Mouse (Mus musculus) limb, embryonic 13.5 days (tissue): Measurements from ENCODE around the gene Cbr3. TPM values are rescaled to one million over a fixed set of nuclear protein-coding genes. Genes with fewer than 3 reads are reported as not detected.
"Not testable (repeated sequence)": the region's sequence is repeated elsewhere in the genome, so short reads cannot be mapped to it uniquely, and the experiment has no call there.

Source experiments
- ATAC-seq: fragments of 200-750 bp; cut with Nextera tagmentation; 2 replicates; pipeline ENCODE4 v1.8.0; 2017; ENCODE audit warnings: low read depth, moderate number of reproducible peaks, moderate TSS enrichment; ENCODE audit not compliant: low FRiP score
- H3K27ac ChIP-seq: fragments of 300-500 bp; sonication (generic); 2 replicates; pipeline ENCODE4 v1.5.1; 2015; ENCODE audit warnings: inconsistent platforms, mild to moderate bottlenecking, moderate library complexity
- H3K27me3 ChIP-seq: fragments of 300-500 bp; sonication (generic); 2 replicates; pipeline ENCODE4 v1.6.1; 2015; ENCODE audit warnings: mild to moderate bottlenecking, inconsistent platforms
- H3K36me3 ChIP-seq: fragments of 300-500 bp; sonication (generic); 2 replicates; pipeline ENCODE4 v1.6.1; 2015; ENCODE audit warnings: inconsistent platforms, mild to moderate bottlenecking, moderate library complexity
- H3K4me1 ChIP-seq: fragments of 300-500 bp; sonication (generic); 2 replicates; pipeline ENCODE4 v1.6.1; 2015; ENCODE audit warnings: inconsistent platforms
- H3K4me2 ChIP-seq: fragments of 300-500 bp; sonication (generic); replicated peaks from 2 replicates; pipeline ENCODE4 v1.6.1; 2015; ENCODE audit warnings: inconsistent platforms, mild to moderate bottlenecking, moderate library complexity
- H3K4me3 ChIP-seq: fragments of 300-500 bp; sonication (generic); 2 replicates; pipeline ENCODE4 v1.5.1; 2015; ENCODE audit warnings: moderate library complexity, mild to moderate bottlenecking, inconsistent platforms
- H3K9ac ChIP-seq: fragments of 300-500 bp; sonication (generic); 2 replicates; pipeline ENCODE4 v1.6.1; 2015; ENCODE audit warnings: mild to moderate bottlenecking, inconsistent platforms
- H3K9me3 ChIP-seq: fragments of 300-500 bp; sonication (generic); 2 replicates; pipeline ENCODE4 v1.6.1; 2016; ENCODE audit warnings: inconsistent platforms
- WGBS: fragments of 180-500 bp; shearing (Covaris S2); methylation state at CpG from one replicate; pipeline ENCODE4 v1.1.7; 2015; 5-methylcytosine and 5-hydroxymethylcytosine counted together
- polyA plus RNA-seq: library from polyadenylated mRNA; unstranded; fragments of >200 nt; fragmentation: Nextera tagmentation; extraction: Ambion mirVana; gene quantifications from 2 replicates; pipeline ENCODE4 v1.2.1, GENCODE M21; 2015

Cbr3 gene
- polyA plus RNA-seq, 1 experiment from 2014 or later, result 3.2 TPM

DNA sequence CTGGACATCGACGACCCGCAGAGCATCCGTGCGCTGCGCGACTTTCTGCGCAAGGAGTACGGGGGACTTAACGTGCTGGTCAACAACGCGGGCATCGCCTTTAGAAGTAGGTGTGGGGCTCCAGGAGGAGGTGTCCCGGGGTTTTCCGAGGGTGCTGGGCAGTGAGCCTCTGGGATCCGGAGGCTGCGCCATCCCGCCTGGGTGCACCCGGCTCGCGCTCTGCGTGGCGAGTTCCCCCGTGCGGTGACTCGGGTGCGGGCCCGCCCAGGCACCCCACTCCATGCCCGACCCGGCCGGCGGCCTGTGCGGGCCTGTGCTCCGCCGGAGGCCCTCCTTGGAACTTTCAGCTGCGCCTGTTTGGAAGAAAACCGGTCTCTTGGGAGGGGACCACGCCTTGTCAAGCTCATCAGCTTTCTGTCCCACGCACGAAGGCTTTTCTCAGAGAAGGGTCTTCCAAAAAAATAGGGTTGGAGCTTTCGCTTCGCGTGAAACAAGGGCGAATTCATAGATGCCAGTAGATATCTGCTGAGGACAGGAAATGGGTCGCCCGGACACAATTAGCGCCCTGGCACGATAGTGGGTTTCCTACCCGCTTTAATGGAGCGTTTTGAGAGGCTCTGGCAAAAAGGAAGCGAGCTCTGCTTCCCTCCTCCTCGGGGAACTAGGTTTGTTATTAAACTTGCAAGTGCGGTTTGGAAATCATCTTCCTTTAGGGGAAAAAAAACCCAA is 657 bp downstream of the Cbr3 start:
- peak overlapping the region; percentile 55 for H3K4me3 ChIP-seq
- peak overlapping the region; percentile 67 for H3K9ac ChIP-seq
- peak overlapping the region; percentile 95 for H3K4me2 ChIP-seq
- H3K9me3 ChIP-seq, result no peaks in the 10 kb centered on the region
- ATAC-seq, result 0 out of 2 replicates have a peak, but pooled peaks have one; percentile 21
- H3K4me1 ChIP-seq, result peaks cover 21% of the 10 kb centered on the region
- H3K36me3 ChIP-seq, result no peaks in the 10 kb centered on the region
- no peak overlapping the region for H3K27ac ChIP-seq
- peaks cover 62% of the 10 kb centered on the region for H3K27me3 ChIP-seq
- WGBS, result under 1% methylated on average over 53 of the region's 53 CpGs

DNA sequence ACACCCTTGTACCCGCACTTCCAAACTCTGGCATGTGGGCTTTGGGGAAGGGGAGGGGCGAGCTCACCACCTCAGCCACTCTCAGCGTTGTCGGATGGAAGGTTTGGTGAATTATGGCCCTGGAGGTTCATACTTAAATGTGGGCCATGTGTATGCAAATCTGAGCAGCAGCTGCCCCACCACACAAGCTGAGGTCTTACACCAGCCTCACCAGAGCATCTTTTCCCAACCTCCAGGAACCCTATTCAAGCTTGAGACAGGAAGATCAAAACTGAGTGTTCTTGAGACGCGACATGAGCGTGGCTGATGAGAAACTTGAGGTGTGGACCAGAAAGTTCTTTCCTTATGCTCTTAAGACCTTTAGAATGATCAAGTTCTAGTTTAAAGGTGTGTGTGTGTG is 1.4 kb downstream of the Cbr3 start:
- ATAC-seq, result no peak
- Histone ChIP-seq H3K9ac (no peak overlapping the region), H3K36me3 (no peaks in the 10 kb centered on the region), H3K27me3 (peaks cover 55% of the 10 kb centered on the region), H3K27ac (no peak overlapping the region), H3K4me1 (peaks cover 21% of the 10 kb centered on the region), H3K9me3 (no peaks in the 10 kb centered on the region), H3K4me3 (peak overlapping the region; percentile 55), H3K4me2 (peak overlapping the region; percentile 95)
- WGBS, result 31% methylated on average over 7 of the region's 7 CpGs

GRCm38 (mm10) chr16:93685783-93686182 is 2.8 kb downstream of the Cbr3 start:
- ATAC-seq, H3K4me2 ChIP-seq, H3K9ac ChIP-seq, H3K4me3 ChIP-seq, H3K27ac ChIP-seq, H3K9me3 ChIP-seq, H3K36me3 ChIP-seq: not testable (repeated sequence)
- Histone ChIP-seq H3K27me3 (peaks cover 52% of the 10 kb centered on the region), H3K4me1 (peaks cover 21% of the 10 kb centered on the region)
- WGBS, result 87% methylated on average over 3 of the region's 3 CpGs

DNA sequence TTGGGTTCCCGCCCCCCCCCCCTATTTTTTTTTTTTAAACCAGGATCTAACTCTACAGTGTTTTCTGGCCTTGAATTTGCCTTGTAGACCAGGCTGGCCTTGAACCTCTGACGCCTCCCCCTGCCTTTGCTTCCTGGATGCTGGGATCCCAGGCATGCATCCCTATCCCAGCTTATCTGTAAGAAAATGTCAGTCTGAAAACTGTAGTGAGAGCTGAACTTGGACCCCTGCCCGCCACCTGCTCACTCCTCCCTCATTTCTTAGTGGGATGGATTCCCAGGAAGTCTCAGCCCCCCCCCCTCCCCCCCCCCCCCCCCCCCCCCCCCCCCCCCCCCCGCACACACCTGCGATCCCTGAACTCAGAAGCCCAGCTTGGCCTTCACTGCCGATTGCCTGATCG is 3.4 kb downstream of the Cbr3 start:
- WGBS, result 81% methylated on average over 4 of the region's 7 CpGs
- Histone ChIP-seq H3K9me3 (no peaks in the 10 kb centered on the region), H3K4me3 (no peak overlapping the region), H3K4me1 (peaks cover 26% of the 10 kb centered on the region), H3K27ac (no peak overlapping the region), H3K27me3 (peaks cover 52% of the 10 kb centered on the region), H3K36me3 (no peaks in the 10 kb centered on the region), H3K9ac (no peak overlapping the region), H3K4me2 (peak overlapping the region; percentile 42; the same call in 1 of the 2 replicates)
- no peak for ATAC-seq

DNA sequence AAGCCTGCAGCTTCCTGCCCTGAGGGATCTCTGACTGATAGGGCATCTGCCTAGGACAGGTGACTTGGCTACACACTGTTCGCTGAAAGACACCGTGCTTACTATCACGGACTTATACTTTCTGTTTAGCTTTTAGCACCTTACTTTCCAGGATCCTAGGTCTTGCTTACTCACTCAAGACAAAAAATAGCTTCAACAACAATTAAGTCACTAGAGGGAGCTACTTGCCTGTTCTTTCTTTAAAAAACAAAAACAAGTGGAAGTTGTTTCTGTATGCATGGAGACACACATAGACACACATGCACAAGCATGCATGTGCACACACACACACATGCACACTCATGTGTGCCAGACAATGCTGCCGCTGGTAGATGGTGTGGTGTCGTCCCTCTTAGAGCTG is 3.9 kb downstream of the Cbr3 start:
- H3K4me1 ChIP-seq, result peaks cover 28% of the 10 kb centered on the region
- 36% methylated on average over 5 of the region's 5 CpGs for WGBS
- no peak overlapping the region for H3K9ac ChIP-seq
- H3K27me3 ChIP-seq, result peaks cover 48% of the 10 kb centered on the region
- no peaks in the 10 kb centered on the region for H3K9me3 ChIP-seq
- no peak overlapping the region for H3K4me3 ChIP-seq
- peak overlapping the region; percentile 42 for H3K4me2 ChIP-seq
- no peak for ATAC-seq
- no peak overlapping the region for H3K27ac ChIP-seq
- no peaks in the 10 kb centered on the region for H3K36me3 ChIP-seq

GRCm38 (mm10) chr16:93691206-93691841 is 8.3 kb downstream of the Cbr3 start:
- H3K9me3 ChIP-seq, result no peaks in the 10 kb centered on the region
- H3K9ac ChIP-seq, result no peak overlapping the region
- peaks cover 21% of the 10 kb centered on the region for H3K27me3 ChIP-seq
- H3K36me3 ChIP-seq, result no peaks in the 10 kb centered on the region
- no peak overlapping the region for H3K4me3 ChIP-seq
- peaks cover 22% of the 10 kb centered on the region for H3K4me1 ChIP-seq
- H3K27ac ChIP-seq, result no peak overlapping the region
- no peak for ATAC-seq
- WGBS, result 77% methylated on average over 6 of the region's 6 CpGs
- H3K4me2 ChIP-seq, result no peak overlapping the region

DNA sequence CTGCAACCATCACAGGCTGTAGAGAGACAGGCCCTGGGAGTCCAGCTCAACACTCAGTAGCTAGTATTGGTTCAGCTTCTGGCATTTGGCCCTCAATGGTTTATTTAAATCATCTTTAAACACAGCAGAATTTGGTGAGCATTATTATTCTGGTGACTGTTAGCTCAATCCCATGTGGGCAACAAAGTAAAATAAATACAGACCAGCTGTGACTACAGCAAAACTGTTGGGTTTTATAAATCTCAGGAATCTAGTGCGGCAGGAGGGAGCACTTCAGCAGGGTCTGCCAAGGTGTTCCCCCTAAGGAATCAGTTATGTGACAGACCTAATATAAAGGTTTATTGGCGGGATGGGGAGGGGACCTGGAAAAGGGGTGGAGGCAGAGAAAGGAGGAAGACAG is 9.7 kb downstream of the Cbr3 start:
- no peak overlapping the region for H3K4me2 ChIP-seq
- H3K36me3 ChIP-seq, result no peaks in the 10 kb centered on the region
- WGBS, result 12% methylated on average over 2 of the region's 2 CpGs
- peak; percentile 57; the same call in 1 of the 2 replicates for ATAC-seq
- H3K9ac ChIP-seq, result no peak overlapping the region
- no peak overlapping the region for H3K27ac ChIP-seq
- H3K9me3 ChIP-seq, result no peaks in the 10 kb centered on the region
- peaks cover 22% of the 10 kb centered on the region for H3K4me1 ChIP-seq
- no peak overlapping the region for H3K4me3 ChIP-seq
- H3K27me3 ChIP-seq, result peaks cover 21% of the 10 kb centered on the region

DNA sequence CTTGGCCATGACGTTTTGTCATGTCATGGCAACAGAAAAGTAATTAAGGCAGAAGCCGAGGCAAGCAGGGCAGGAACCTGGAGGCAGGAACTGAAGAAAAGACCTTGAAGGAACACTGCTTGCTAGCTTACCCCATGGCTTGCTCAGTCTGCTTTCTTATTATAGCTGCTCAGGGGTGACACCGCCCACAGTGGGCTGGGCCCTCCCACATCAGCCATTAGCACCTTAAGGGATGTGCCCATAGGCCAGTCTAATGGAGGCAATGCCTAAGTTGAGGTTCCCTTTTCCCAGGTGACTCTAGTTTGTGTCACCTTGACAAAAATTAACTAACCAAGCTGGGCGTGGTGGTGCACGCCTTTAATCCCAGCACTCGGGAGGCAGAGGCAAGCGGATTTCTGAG is 24.1 kb downstream of the Cbr3 start:
- H3K27ac ChIP-seq, result no peak overlapping the region
- no peaks in the 10 kb centered on the region for H3K9me3 ChIP-seq
- H3K4me3 ChIP-seq, result no peak overlapping the region
- H3K36me3 ChIP-seq, result no peaks in the 10 kb centered on the region
- 86% methylated on average over 7 of the region's 7 CpGs for WGBS
- H3K4me2 ChIP-seq, result no peak overlapping the region
- H3K9ac ChIP-seq, result no peak overlapping the region
- no peak for ATAC-seq
- peaks cover 16% of the 10 kb centered on the region; the same call in 1 of the 2 replicates for H3K27me3 ChIP-seq
- H3K4me1 ChIP-seq, result no peaks in the 10 kb centered on the region

- no peak overlapping the region for H3K9ac ChIP-seq
- H3K4me3 ChIP-seq, result no peak overlapping the region
- 66% methylated on average over 1 of the region's 1 CpGs for WGBS
- no peak for ATAC-seq
- H3K4me1 ChIP-seq, result peaks cover 10% of the 10 kb centered on the region
- H3K27ac ChIP-seq, result no peak overlapping the region
- peaks cover 32% of the 10 kb centered on the region for H3K27me3 ChIP-seq
- no peaks in the 10 kb centered on the region for H3K9me3 ChIP-seq
- no peaks in the 10 kb centered on the region for H3K36me3 ChIP-seq
- no peak overlapping the region for H3K4me2 ChIP-seq
These were observed 26.2 kb downstream of the Cbr3 start for GRCm38 (mm10) chr16:93709217-93709616.

DNA sequence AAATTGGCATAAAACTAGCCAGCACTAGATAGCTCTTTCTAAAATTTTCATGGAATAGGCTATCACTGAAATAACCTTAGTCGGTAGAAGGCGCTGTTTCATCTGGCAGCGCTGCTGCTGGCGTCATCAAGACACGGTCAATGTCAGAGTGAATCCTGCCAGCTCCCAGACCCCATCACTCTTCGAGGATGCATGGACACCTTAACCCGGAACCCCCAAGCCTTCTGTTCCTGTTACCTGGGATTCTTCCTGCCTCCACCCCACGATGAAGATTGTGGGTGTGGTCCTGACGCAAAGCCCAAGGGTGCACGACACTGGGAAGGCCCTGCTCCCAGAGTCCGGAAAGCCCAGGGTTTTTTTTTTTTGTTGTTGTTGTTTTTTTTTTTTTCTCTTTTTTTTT is 27.9 kb downstream of the Cbr3 start:
- no peaks in the 10 kb centered on the region for H3K9me3 ChIP-seq
- 1% methylated on average over 11 of the region's 11 CpGs for WGBS
- H3K27me3 ChIP-seq, result peaks cover 32% of the 10 kb centered on the region
- peak overlapping the region; percentile 83 for H3K4me3 ChIP-seq
- no peaks in the 10 kb centered on the region for H3K36me3 ChIP-seq
- H3K4me2 ChIP-seq, result peak overlapping the region; percentile 94
- no peak overlapping the region for H3K27ac ChIP-seq
- H3K9ac ChIP-seq, result no peak overlapping the region
- peak; percentile 2; the same call in 1 of the 2 replicates for ATAC-seq
- peaks cover 10% of the 10 kb centered on the region for H3K4me1 ChIP-seq

DNA sequence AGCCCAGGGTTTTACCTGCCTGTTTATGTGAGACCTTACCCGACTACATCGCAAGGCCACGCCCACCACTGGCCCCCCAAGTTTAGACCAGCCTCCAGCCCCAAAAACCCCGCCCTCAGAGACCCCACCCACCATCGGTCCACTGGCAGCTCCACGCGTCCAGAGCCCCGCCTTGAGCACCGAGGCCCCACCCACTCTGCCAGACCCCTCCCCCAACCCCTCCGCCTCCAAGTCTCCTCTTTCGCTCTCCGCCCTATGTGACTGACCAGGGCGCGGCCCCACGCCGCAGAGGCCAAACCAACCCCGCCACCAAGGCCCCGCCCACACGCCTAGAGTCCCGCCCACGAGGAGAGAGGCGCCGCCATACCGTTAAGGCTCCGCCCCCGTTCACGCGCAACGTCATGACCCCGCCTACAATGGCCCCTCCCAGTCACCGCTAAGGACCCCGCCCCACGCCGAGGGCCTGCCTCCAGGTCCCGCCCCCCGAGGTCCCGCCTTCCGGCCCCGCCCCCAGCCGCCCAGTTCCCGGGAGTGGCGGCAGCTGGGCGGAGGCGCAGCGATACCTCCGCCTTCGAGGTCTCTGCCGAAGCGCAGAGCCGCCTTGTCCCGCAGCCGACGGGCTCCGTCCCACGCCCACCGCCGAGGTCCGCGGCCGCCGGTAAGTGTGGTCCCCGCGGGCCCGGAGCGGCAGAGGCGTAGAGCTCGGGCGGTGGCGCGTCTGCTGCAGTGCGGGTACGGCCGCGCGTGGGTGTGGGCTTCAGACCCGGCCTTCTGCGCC is 28.6 kb downstream of the Cbr3 start, which contains the start of gene Dop1b:
TSS of gene Dop1b (plus strand) at position 494 of the 778 bp plus-strand sequence.
- WGBS, result under 1% methylated on average over 70 of the region's 77 CpGs
- Histone ChIP-seq H3K9me3 (no peaks in the 10 kb centered on the region), H3K4me3 (peak within 1 kb of the TSS; percentile 83), H3K9ac (peak within 1 kb of the TSS; percentile 79), H3K4me2 (peak within 1 kb of the TSS; percentile 94), H3K27ac (no peak within 1 kb of the TSS), H3K4me1 (peaks cover 10% of the 10 kb centered on the region), H3K36me3 (no peaks in the 10 kb centered on the region), H3K27me3 (peaks cover 28% of the 10 kb centered on the region)
- ATAC-seq, result peak; percentile 93
